Mouse (Mus musculus) common myeloid progenitor, adult 5-6 weeks (primary cell): ENCODE data around the gene Phf5a. TPM values are rescaled to one million over a fixed set of nuclear protein-coding genes. Genes with fewer than 3 reads are reported as not detected.

ENCODE experiments used
- ATAC-seq: replicated peaks from 2 replicates; pipeline ENCODE4 v1.8.0; 2016; ENCODE audit warnings: low read depth, mild to moderate bottlenecking, moderate TSS enrichment, inconsistent platforms; ENCODE audit not compliant: poor library complexity, severe bottlenecking
- total RNA-seq: library from RNA; stranded (forward); fragments of 200-1000, 187-1606 nt; gene quantifications from 2 replicates; pipeline ENCODE4 v1.2.3, GENCODE M21; 2017

Phf5a gene
- total RNA-seq, 1 experiment from 2014 or later, result 125 TPM

DNA sequence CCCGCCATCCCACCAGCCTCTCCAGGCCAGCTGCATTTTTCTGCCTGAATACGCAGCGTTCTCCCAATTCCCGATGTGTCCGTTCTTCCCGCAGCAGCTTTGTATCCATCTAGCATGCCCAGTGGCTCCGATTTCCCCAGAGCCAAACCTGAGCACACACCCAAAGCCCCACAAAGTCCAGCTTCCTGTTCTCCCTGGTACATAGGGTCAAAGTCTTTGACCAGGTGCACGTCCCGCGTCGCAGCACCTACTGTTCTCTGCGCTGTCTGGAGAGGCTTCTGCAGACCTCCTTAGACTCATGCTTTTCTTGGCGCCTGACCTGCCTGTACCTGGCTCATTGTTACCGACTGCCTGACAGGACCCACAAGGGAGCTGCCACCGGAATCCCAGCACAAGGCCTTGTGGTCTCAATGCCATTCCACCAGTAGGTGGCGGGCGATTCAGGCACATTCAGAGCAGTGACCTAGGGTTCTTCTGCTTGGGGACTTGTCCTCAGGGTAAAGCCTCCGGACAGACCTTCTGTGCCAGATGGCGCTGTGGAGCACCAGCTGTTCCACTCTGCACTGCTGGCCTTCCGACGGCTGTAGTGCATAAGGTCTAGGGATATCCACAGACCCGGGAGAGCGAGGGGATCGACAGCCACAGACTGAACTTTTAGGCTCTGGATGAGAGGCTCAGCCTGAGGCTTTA lies 40.4 kb downstream of the Phf5a start:
- ATAC-seq, result peak; percentile 97

DNA sequence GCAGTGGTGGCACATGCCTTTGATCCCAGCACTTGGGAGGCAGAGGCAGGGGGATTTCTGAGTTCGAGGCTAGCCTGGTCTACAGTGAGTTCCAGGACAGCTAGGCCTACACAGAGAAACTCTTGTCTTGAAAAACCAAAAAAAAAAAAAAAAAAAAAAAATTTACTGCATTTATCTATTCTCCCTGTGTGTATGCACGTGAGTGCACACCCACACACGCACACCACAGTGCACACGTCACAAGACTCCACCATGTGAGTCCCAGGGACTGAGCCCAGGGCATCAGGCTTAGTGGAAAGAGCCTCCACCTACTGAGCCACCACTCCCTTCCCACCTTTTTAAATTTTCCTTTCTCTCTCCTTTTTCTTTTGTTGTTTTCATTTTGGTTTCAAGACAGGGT lies 41.2 kb downstream of the Phf5a start:
- ATAC-seq, result no peak

DNA sequence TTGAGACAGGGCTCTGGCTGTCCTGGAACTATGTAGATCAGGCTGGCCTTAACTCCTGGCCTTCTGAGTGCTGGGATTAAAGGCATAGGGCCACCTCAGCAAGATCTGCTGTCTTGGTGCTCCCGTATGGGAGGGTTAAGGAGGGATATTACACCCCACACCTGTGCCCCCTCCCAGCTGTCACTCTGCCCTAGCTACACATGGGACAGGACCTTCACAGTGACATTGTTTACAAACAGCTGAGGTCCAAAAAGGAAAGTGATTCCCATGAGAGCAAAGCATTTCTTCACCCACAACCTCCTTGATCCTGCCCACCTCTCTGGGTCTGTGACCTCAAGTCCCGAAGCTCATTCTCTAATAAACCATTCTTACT lies 42.5 kb downstream of the Phf5a start:
- no peak for ATAC-seq

DNA sequence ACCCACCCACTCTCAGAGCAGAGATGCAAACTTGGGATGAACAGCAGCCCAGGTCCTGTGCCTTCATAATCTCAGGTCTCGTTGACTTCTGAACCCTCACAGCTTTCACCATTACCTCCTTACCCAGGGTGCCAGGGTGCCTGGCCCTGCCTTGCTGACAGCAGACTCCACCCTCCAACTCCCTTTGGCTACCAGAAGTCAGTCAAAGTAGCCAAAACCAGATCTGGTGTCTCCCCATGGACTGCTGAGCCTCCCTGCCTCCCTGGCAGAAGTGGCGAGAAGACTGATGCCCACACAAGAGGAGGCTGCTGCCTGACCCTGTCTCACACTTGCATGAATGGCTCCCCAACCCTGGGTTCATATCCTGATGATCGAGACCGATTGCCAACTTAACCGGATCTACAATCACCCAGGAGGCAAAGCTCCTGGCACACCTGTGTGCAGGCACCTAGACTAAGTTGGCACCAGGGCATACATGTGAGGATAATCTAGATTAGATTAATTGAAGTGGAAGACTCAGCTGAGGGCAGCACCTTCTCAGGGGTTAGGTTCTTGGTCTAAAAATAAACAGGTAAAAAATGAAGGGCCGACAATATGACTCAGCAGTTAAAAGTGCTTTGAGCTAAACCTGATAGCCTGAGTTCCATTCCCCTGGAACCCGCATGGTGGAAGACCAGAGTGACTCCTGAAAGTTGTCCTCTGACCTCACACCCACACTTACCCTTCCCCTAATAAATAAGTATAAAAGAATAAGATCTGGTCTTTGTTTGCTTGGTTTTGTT lies 43.1 kb downstream of the Phf5a start:
- no peak for ATAC-seq

DNA sequence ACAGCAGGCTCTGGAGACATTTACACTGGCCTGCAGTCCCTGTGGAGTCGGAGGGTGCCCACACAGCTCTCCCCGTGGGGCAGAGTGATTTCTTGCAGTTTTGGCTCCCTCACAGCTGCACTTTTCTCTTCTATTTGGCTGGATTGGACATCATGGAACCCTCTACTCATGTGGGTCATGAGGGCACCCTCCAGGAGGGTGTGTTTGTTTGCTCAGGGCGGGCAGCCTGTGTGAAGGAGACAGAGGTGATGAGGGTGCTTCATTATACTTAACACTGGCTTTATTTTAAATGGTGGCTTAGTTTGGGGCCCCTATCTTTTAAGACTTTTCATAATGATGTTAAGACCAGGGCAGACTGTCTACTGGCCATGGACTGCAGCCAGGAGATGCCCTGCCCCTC lies 46.9 kb downstream of the Phf5a start:
- no peak for ATAC-seq

DNA sequence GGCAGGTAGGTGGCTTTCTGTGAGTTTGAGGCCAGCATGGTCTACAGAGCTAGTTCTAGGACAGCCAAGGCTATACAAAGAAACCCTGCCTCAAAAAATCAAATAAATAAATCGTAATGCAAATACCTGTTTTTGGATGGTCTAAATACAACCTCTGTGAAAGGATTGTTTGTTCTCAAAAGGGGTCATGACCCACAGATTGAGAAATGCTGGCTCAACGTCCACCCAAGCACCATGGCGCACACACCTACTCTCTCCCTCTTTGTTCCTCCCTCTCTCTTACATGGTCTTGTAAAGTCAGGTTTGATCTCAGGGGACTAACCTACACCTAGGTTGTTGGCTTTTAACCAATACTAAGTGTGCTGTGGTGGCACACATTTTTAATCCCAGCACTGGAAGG lies 49.1 kb downstream of the Phf5a start:
- no peak for ATAC-seq

DNA sequence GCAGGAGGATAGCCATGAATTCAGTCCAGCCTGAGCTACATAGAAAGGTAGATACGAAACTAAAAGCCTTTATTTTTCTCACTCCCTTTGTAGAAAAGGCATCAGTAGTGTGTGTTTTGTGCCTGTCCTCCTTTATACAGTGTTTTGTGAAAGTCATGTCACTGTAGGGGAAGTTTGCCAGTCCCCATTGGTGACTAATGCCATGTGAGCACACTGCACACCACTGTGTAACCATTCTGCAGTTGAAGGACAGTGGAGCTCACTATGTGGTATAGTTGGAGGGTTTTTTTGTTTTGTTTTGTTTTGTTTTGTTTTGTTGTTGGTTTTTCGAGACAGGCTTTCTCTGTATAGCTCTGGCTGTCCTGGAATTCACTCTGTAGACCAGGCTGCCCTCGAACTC lies 53.3 kb downstream of the Phf5a start:
- ATAC-seq, result no peak

DNA sequence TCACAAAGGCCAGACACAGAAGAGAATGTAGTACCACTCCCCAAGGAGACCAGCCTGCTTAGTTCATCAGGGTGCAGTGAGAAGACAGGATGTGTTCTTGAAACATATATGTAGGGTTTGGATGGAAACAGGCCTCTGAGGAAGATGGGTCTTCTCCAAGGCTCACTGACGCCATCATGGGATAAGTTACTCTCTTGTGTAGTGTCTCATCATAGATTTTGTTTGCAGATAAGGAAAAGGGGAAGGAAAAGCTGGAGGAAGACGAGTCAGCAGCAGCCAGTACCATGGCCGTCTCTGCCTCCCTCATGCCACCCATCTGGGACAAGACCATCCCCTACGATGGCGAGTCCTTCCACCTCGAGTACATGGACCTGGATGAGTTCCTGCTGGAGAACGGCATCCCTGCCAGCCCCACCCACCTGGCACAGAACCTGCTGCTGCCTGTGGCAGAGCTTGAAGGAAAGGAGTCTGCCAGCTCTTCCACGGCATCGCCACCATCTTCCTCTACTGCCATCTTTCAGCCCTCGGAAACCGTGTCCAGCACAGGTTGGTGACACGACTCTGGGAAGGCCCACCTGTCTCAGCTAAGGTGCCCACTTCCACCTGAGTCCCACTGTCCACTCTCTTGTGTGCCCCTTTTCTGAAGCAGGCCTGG lies 56.9 kb downstream of the Phf5a start:
- ATAC-seq, result no peak

Other genes with a start within 250 kb of the Phf5a start
- gene L3mbtl2, start 208.0 kb downstream of the Phf5a start, total RNA-seq, result 26.7 and 31.7 TPM in 2 replicates
- gene Chadl, start 174.6 kb downstream of the Phf5a start, total RNA-seq, result not detected in 2 replicates
- gene Zc3h7b, start 126.9 kb downstream of the Phf5a start, total RNA-seq, result 27.9 and 31.5 TPM in 2 replicates
- 113 and 121 TPM in 2 replicates for gene Rangap1, start 126.4 kb downstream of the Phf5a start, total RNA-seq
- gene Tef, start 69.5 kb downstream of the Phf5a start, total RNA-seq, result 11.3 and 20.6 TPM in 2 replicates
- gene Tob2, start 13.1 kb downstream of the Phf5a start, total RNA-seq, result 26.1 and 27.0 TPM in 2 replicates
- gene Aco2, start 398 bp upstream of the Phf5a start, total RNA-seq, result 132 and 149 TPM in 2 replicates
- gene Polr3h, start 54.3 kb upstream of the Phf5a start, total RNA-seq, result 52.6 and 64.6 TPM in 2 replicates
- gene Csdc2, start 64.8 kb upstream of the Phf5a start, total RNA-seq, result not detected in 2 replicates
- gene Pmm1, start 89.0 kb upstream of the Phf5a start, total RNA-seq, result 15.1 and 17.1 TPM in 2 replicates
- gene 1700029P11Rik, start 108.6 kb upstream of the Phf5a start, total RNA-seq, result not detected in 2 replicates
- 409 and 444 TPM in 2 replicates for gene Xrcc6, start 115.9 kb upstream of the Phf5a start, total RNA-seq
- gene Desi1, start 162.0 kb upstream of the Phf5a start, total RNA-seq, result 12.2 and 13.6 TPM in 2 replicates
- gene Snu13, start 175.7 kb upstream of the Phf5a start, total RNA-seq, result 197 and 206 TPM in 2 replicates
- not detected in 2 replicates for gene 4930407I10Rik, start 187.2 kb upstream of the Phf5a start, total RNA-seq
- not detected in 2 replicates for gene Mei1, start 198.1 kb upstream of the Phf5a start, total RNA-seq